Comparison of ENCODE assay signal across 8 mouse cellular contexts in the genomic region with DNA sequence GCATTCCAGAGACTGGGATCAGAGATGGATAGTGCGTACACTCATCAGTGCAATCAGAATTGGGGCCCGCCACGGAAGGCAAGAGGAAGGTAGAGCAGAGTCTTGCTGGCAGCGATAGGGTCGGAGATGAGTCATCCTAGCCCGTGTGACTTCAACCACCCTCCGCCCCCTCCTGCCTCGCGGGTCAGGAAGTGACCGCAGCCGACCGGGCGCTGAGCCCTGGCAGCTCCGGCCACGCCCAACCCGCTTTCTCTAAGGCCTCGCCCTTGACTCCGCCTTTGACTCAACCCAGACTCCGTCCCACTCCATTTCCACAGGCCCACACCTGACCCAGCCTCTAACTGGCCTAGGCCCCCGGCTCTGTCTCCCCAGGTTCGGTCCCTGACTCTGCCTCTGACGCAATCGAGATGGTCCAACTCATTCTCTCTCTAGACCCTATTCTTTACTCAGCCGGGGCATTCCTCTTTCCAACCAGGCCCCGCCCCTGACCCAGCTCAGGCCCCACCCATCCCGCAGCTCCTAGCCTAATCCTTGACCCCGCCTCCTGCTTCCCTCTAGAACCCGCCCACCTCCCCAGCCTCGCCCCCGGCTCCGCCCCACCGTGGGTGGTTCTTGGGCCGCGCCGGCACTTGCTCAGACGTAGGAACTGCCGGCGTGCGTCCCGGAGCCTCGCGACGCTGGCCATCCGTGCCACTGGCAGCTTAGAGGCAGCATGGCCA. TPM values are rescaled to one million over a fixed set of nuclear protein-coding genes. Genes with fewer than 3 reads are reported as not detected.
A peak's percentile ranks its signal among the peaks of the same experiment; 100 is the strongest.
DNase-seq lines count a peak whose midpoint lies in the region; ATAC-seq and TF ChIP-seq lines count a peak whose summit lies in the region.

A gene (plus strand): TSS at position 608 of the 719 bp plus-strand sequence.

- peak; percentile 99 for DNase-seq in 416B (ENCODE audit: low read depth)
- peak; percentile 98 for DNase-seq in heart, adult 8-10 months (ENCODE audit: low spot score)
- DNase-seq in kidney, adult 9 months = peak; percentile 99
- peak; percentile 96 for DNase-seq in limb, embryonic 14.5 days (ENCODE audit: low spot score)
- DNase-seq in midbrain, postnatal 0 days (ENCODE audit: low spot score) = peak; percentile 97
- DNase-seq in spleen, postnatal 14 days (ENCODE audit: low spot score in 2 of 2) = peak; percentile 91 to 92

- peak within 1 kb of the TSS; percentile 96 for H3K4me3 ChIP-seq in bone marrow, adult 2 months (replicated peaks; ENCODE audit: control insufficient read depth, low read depth, low read length)
- H3K4me3 ChIP-seq in embryonic facial prominence, embryonic 15.5 days (replicated peaks) = peak within 1 kb of the TSS; percentile 69
- H3K4me3 ChIP-seq in limb, embryonic 14.5 days (replicated peaks; ENCODE audit: low read length) = peak within 1 kb of the TSS; percentile 68
- H3K4me3 ChIP-seq in midbrain, postnatal 0 days (ENCODE audit: low read depth, low read length) = peak within 1 kb of the TSS; percentile 74

- no peak for TF ChIP-seq CTCF in bone marrow, adult 2 months (IDR thresholded peaks at IDR 0.05; ENCODE audit: control insufficient read depth, insufficient read depth, low read length)
- no peak for TF ChIP-seq CTCF in midbrain, postnatal 0 days (IDR thresholded peaks at IDR 0.05)

- 1% methylated on average over 44 of the region's 44 CpGs for WGBS in bone marrow, adult 2 months
- under 1% methylated on average over 44 of the region's 44 CpGs for WGBS in embryonic facial prominence, embryonic 15.5 days
- WGBS in limb, embryonic 14.5 days = under 1% methylated on average over 38 of the region's 44 CpGs
- WGBS in midbrain, postnatal 0 days = under 1% methylated on average over 41 of the region's 44 CpGs

- peak within 1 kb of the TSS; percentile 95 for H3K27ac ChIP-seq in bone marrow, adult 2 months (ENCODE audit: control insufficient read depth, insufficient read depth, low read depth, low read length, poor library complexity)
- peak within 1 kb of the TSS; percentile 58; the same call in 1 of the 2 replicates for H3K27ac ChIP-seq in embryonic facial prominence, embryonic 15.5 days (replicated peaks)
- no peak within 1 kb of the TSS for H3K27ac ChIP-seq in limb, embryonic 14.5 days (replicated peaks; ENCODE audit: low read depth, low read length)
- H3K27ac ChIP-seq in midbrain, postnatal 0 days (ENCODE audit: low read depth, low read length) = peak within 1 kb of the TSS; percentile 82

- no peaks in the 10 kb centered on the region for H3K27me3 ChIP-seq in embryonic facial prominence, embryonic 15.5 days
- 0 out of 2 replicates have a peak, but pooled peaks cover 4% of the 10 kb centered on the region for H3K27me3 ChIP-seq in limb, embryonic 14.5 days (ENCODE audit: control insufficient read depth, insufficient read depth, low read length)
- no peaks in the 10 kb centered on the region for H3K27me3 ChIP-seq in midbrain, postnatal 0 days (ENCODE audit: insufficient read depth, low read length)

- no peaks in the 10 kb centered on the region for H3K9me3 ChIP-seq in embryonic facial prominence, embryonic 15.5 days (replicated peaks)
- no peaks in the 10 kb centered on the region for H3K9me3 ChIP-seq in limb, embryonic 14.5 days (ENCODE audit: control insufficient read depth, low read length)
- no peaks in the 10 kb centered on the region for H3K9me3 ChIP-seq in midbrain, postnatal 0 days (ENCODE audit: low read length)

- ATAC-seq in embryonic facial prominence, embryonic 15.5 days (ENCODE audit: insufficient number of reproducible peaks, low FRiP score, low TSS enrichment, low read depth) = peak; percentile 97
- ATAC-seq in limb, embryonic 14.5 days (ENCODE audit: low FRiP score, low read depth) = peak; percentile 98
- peak; percentile 96 for ATAC-seq in midbrain, postnatal 0 days (ENCODE audit: low FRiP score)

- peak; percentile 98 for TF ChIP-seq POLR2A in bone marrow, adult 2 months (IDR thresholded peaks at IDR 0.05; ENCODE audit: borderline replicate concordance, control insufficient read depth, low read depth, low read length)
- peak; percentile 64; the same call in 1 of the 2 replicates for TF ChIP-seq POLR2A in limb, embryonic 14.5 days (IDR thresholded peaks at IDR 0.05; ENCODE audit: borderline replicate concordance, extremely low read depth, insufficient read depth, insufficient read length)

- peaks cover 3% of the 10 kb centered on the region for H3K4me1 ChIP-seq in bone marrow, adult 2 months (ENCODE audit: control insufficient read depth, insufficient read depth, low read length)
- peaks cover 31% of the 10 kb centered on the region for H3K4me1 ChIP-seq in embryonic facial prominence, embryonic 15.5 days
- peaks cover 17% of the 10 kb centered on the region for H3K4me1 ChIP-seq in limb, embryonic 14.5 days (ENCODE audit: control insufficient read depth, insufficient read depth, low read length)
- H3K4me1 ChIP-seq in midbrain, postnatal 0 days (ENCODE audit: insufficient read depth, low read length) = peaks cover 8% of the 10 kb centered on the region; the same call in 1 of the 2 replicates

- H3K36me3 ChIP-seq in embryonic facial prominence, embryonic 15.5 days = no peaks in the 10 kb centered on the region
- H3K36me3 ChIP-seq in limb, embryonic 14.5 days (ENCODE audit: control insufficient read depth, insufficient read depth, low read length) = no peaks in the 10 kb centered on the region
- H3K36me3 ChIP-seq in midbrain, postnatal 0 days (ENCODE audit: insufficient read depth, low read length) = no peaks in the 10 kb centered on the region

- peak within 1 kb of the TSS; percentile 91 for H3K4me2 ChIP-seq in embryonic facial prominence, embryonic 15.5 days (replicated peaks)
- peak within 1 kb of the TSS; percentile 94 for H3K4me2 ChIP-seq in limb, embryonic 14.5 days (replicated peaks; ENCODE audit: low read depth, low read length, severe bottlenecking)
- H3K4me2 ChIP-seq in midbrain, postnatal 0 days (ENCODE audit: low read depth, low read length, poor library complexity, severe bottlenecking) = peak within 1 kb of the TSS; percentile 83

- peak within 1 kb of the TSS; percentile 48 for H3K9ac ChIP-seq in embryonic facial prominence, embryonic 15.5 days
- peak within 1 kb of the TSS; percentile 67 for H3K9ac ChIP-seq in limb, embryonic 14.5 days (ENCODE audit: low read depth, low read length, severe bottlenecking)
- peak within 1 kb of the TSS; percentile 62 for H3K9ac ChIP-seq in midbrain, postnatal 0 days (replicated peaks; ENCODE audit: low read length, poor library complexity, severe bottlenecking)

RNA-seq across cellular contexts. Expression of the gene that starts here (rescaled TPM):
- 1.9 and 2.3 TPM in 2 replicates for polyA plus RNA-seq in bone marrow, adult 2 months (2011; ENCODE audit: insufficient read depth, insufficient read length, low replicate concordance, missing spikeins)
- 1.5 and 1.6 TPM in 2 replicates for polyA plus RNA-seq in embryonic facial prominence, embryonic 15.5 days (2015; fragmentation: Nextera tagmentation; extraction: Ambion mirVana)
- 10 to 100 TPM; 35.3 to 44.4 (median 39.4) TPM for total RNA-seq in heart, adult 8-10 months (2022)
- 5.5 and 6.6 TPM in 2 replicates for polyA plus RNA-seq in limb, embryonic 14.5 days (2012; rRNA removed)
- polyA plus RNA-seq in limb, embryonic 14.5 days (2014; fragmentation: Nextera tagmentation; extraction: Ambion mirVana) = 1.1 and 1.3 TPM in 2 replicates
- 56.2 and 70.5 TPM in 2 replicates for total RNA-seq in midbrain, postnatal 0 days (2014; rRNA removed)
- 11.9 and 13.2 TPM in 2 replicates for polyA plus RNA-seq in midbrain, postnatal 0 days (2015; fragmentation: Nextera tagmentation; extraction: Ambion mirVana)
